Mouse (Mus musculus): ENCODE results near the gene Gpr22.

Gene Gpr22

GRCm38 (mm10) chr12:31713600-31713999, at the start of gene Gpr22:
Gene Gpr22 (minus strand): TSS chr12:31713947.
- peak; percentile 69 for DNase-seq

- DNase-seq: no peak
Observed at GRCm38 (mm10) chr12:31755885-31756755, 42.4 kb upstream of the Gpr22 start.

GRCm38 (mm10) chr12:31754465-31754864, 40.7 kb upstream of the Gpr22 start:
- DNase-seq: no peak

- DNase-seq: no peak
Observed at GRCm38 (mm10) chr12:31749846-31750245, 36.1 kb upstream of the Gpr22 start.

- DNase-seq: no peak
Observed at GRCm38 (mm10) chr12:31747301-31747700, 33.6 kb upstream of the Gpr22 start.

GRCm38 (mm10) chr12:31734616-31735015, 20.9 kb upstream of the Gpr22 start:
- no peak for DNase-seq

- no peak for DNase-seq
Observed at GRCm38 (mm10) chr12:31730126-31730525, 16.4 kb upstream of the Gpr22 start.

- no peak for DNase-seq
Observed at GRCm38 (mm10) chr12:31726707-31727106, 13.0 kb upstream of the Gpr22 start.

- no peak for DNase-seq
Observed at GRCm38 (mm10) chr12:31725511-31726275, 11.9 kb upstream of the Gpr22 start.

- no peak for DNase-seq
Observed at GRCm38 (mm10) chr12:31724576-31724975, 10.8 kb upstream of the Gpr22 start.

- no peak for DNase-seq
Observed at GRCm38 (mm10) chr12:31719586-31720275, 6.0 kb upstream of the Gpr22 start.

- DNase-seq: no peak
Observed at GRCm38 (mm10) chr12:31714070-31714469, 323 bp upstream of the Gpr22 start.

GRCm38 (mm10) chr12:31712727-31713126, 1.0 kb downstream of the Gpr22 start:
- DNase-seq: no peak

GRCm38 (mm10) chr12:31712233-31712632, 1.5 kb downstream of the Gpr22 start:
- no peak for DNase-seq

- no peak for DNase-seq
Observed at GRCm38 (mm10) chr12:31709665-31710064, 4.1 kb downstream of the Gpr22 start.

- no peak for DNase-seq
Observed at GRCm38 (mm10) chr12:31707531-31707930, 6.2 kb downstream of the Gpr22 start.

GRCm38 (mm10) chr12:31706168-31706567, 7.6 kb downstream of the Gpr22 start:
- DNase-seq: no peak

- DNase-seq: no peak
Observed at GRCm38 (mm10) chr12:31703904-31704303, 9.8 kb downstream of the Gpr22 start.

GRCm38 (mm10) chr12:31701411-31701810, 12.3 kb downstream of the Gpr22 start:
- no peak for DNase-seq

GRCm38 (mm10) chr12:31700623-31701347, 13.0 kb downstream of the Gpr22 start:
- no peak for DNase-seq

GRCm38 (mm10) chr12:31693278-31693677, 20.5 kb downstream of the Gpr22 start:
- no peak for DNase-seq

GRCm38 (mm10) chr12:31686679-31687078, 27.1 kb downstream of the Gpr22 start:
- DNase-seq: no peak

GRCm38 (mm10) chr12:31667187-31667586, 46.6 kb downstream of the Gpr22 start:
- DNase-seq: no peak
